Mouse (Mus musculus): Measurements from ENCODE around the gene Pdlim4. TPM values are rescaled to one million over a fixed set of nuclear protein-coding genes. Genes with fewer than 3 reads are reported as not detected.

Pdlim4 gene
- polyA plus RNA-seq, 1 experiment from 2014 or later = 45.3 TPM

- Histone ChIP-seq H3K27ac (ENCODE audit: low read depth, low read length) (no peak overlapping the region), H3K9me3 (ENCODE audit: control insufficient read depth, low read length) (no peaks in the 10 kb centered on the region), H3K4me3 (ENCODE audit: low read depth, low read length) (no peak overlapping the region), H3K36me3 (ENCODE audit: control insufficient read depth, insufficient read depth, low read length) (no peaks in the 10 kb centered on the region), H3K4me2 (ENCODE audit: low read depth, low read length, severe bottlenecking) (no peak overlapping the region), H3K9ac (ENCODE audit: low read length) (no peak overlapping the region), H3K4me1 (replicated peaks; ENCODE audit: control insufficient read depth, insufficient read depth, low read length) (peaks cover 18% of the 10 kb centered on the region), H3K27me3 (ENCODE audit: control insufficient read depth, insufficient read depth, low read length) (no peaks in the 10 kb centered on the region)
- ATAC-seq (replicated peaks; ENCODE audit: low FRiP score) (no peak), DNase-seq (ENCODE audit: low spot score) (no peak)
- WGBS = 73% methylated on average over 12 of the region's 12 CpGs
These were observed 6.6 kb downstream of the Pdlim4 start for GRCm38 (mm10) chr11:54062086-54062752.

- Histone ChIP-seq H3K9me3 (ENCODE audit: control insufficient read depth, low read length) (no peaks in the 10 kb centered on the region), H3K4me1 (replicated peaks; ENCODE audit: control insufficient read depth, insufficient read depth, low read length) (peaks cover 18% of the 10 kb centered on the region), H3K9ac (ENCODE audit: low read length) (no peak overlapping the region), H3K4me2 (ENCODE audit: low read depth, low read length, severe bottlenecking) (no peak overlapping the region), H3K27me3 (ENCODE audit: control insufficient read depth, insufficient read depth, low read length) (no peaks in the 10 kb centered on the region), H3K4me3 (ENCODE audit: low read depth, low read length) (no peak overlapping the region), H3K27ac (ENCODE audit: low read depth, low read length) (no peak overlapping the region), H3K36me3 (ENCODE audit: control insufficient read depth, insufficient read depth, low read length) (no peaks in the 10 kb centered on the region)
- DNase-seq (ENCODE audit: low spot score) (no peak), ATAC-seq (replicated peaks; ENCODE audit: low FRiP score) (no peak)
- WGBS = 53% methylated on average over 9 of the region's 9 CpGs
These were observed 8.5 kb downstream of the Pdlim4 start for GRCm38 (mm10) chr11:54060316-54060715.

- H3K9ac ChIP-seq (ENCODE audit: low read length) = no peak overlapping the region
- H3K4me1 ChIP-seq (replicated peaks; ENCODE audit: control insufficient read depth, insufficient read depth, low read length) = peaks cover 18% of the 10 kb centered on the region
- ATAC-seq (replicated peaks; ENCODE audit: low FRiP score) (no peak), DNase-seq (ENCODE audit: low spot score) (peak; percentile 40)
- no peaks in the 10 kb centered on the region for H3K36me3 ChIP-seq (ENCODE audit: control insufficient read depth, insufficient read depth, low read length)
- no peak overlapping the region for H3K27ac ChIP-seq (ENCODE audit: low read depth, low read length)
- H3K27me3 ChIP-seq (ENCODE audit: control insufficient read depth, insufficient read depth, low read length) = no peaks in the 10 kb centered on the region
- no peak overlapping the region for H3K4me2 ChIP-seq (ENCODE audit: low read depth, low read length, severe bottlenecking)
- WGBS = 42% methylated on average over 1 of the region's 1 CpGs
- no peak overlapping the region for H3K4me3 ChIP-seq (ENCODE audit: low read depth, low read length)
- no peaks in the 10 kb centered on the region for H3K9me3 ChIP-seq (ENCODE audit: control insufficient read depth, low read length)
These were observed 9.3 kb downstream of the Pdlim4 start for GRCm38 (mm10) chr11:54059526-54059925.

- ATAC-seq (replicated peaks; ENCODE audit: low FRiP score) = no peak
These were observed 10.2 kb downstream of the Pdlim4 start for GRCm38 (mm10) chr11:54058643-54059042.

GRCm38 (mm10) chr11:54058056-54058617 lies 10.7 kb downstream of the Pdlim4 start:
- peak overlapping the region; percentile 44 for H3K9ac ChIP-seq (ENCODE audit: low read length)

More at GRCm38 (mm10) chr11:54058643-54059042, 10.2 kb downstream of the Pdlim4 start:
- no peaks in the 10 kb centered on the region for H3K36me3 ChIP-seq (ENCODE audit: control insufficient read depth, insufficient read depth, low read length)
- H3K9me3 ChIP-seq (ENCODE audit: control insufficient read depth, low read length) = no peaks in the 10 kb centered on the region
- H3K4me2 ChIP-seq (ENCODE audit: low read depth, low read length, severe bottlenecking) = no peak overlapping the region; the same call in 1 of the 2 replicates
- H3K4me3 ChIP-seq (ENCODE audit: low read depth, low read length) = no peak overlapping the region
- H3K27me3 ChIP-seq (ENCODE audit: control insufficient read depth, insufficient read depth, low read length) = no peaks in the 10 kb centered on the region
- peak overlapping the region; percentile 37 for H3K27ac ChIP-seq (ENCODE audit: low read depth, low read length)
- H3K9ac ChIP-seq (ENCODE audit: low read length) = peak overlapping the region; percentile 44; the same call in 1 of the 2 replicates
- H3K4me1 ChIP-seq (replicated peaks; ENCODE audit: control insufficient read depth, insufficient read depth, low read length) = peaks cover 18% of the 10 kb centered on the region
- DNase-seq (ENCODE audit: low spot score) = peak; percentile 45
- WGBS = 6% methylated on average over 6 of the region's 6 CpGs

GRCm38 (mm10) chr11:54057428-54057827 lies 11.4 kb downstream of the Pdlim4 start:
- Histone ChIP-seq H3K36me3 (ENCODE audit: control insufficient read depth, insufficient read depth, low read length) (no peaks in the 10 kb centered on the region), H3K27me3 (ENCODE audit: control insufficient read depth, insufficient read depth, low read length) (no peaks in the 10 kb centered on the region), H3K9ac (ENCODE audit: low read length) (no peak overlapping the region), H3K4me1 (replicated peaks; ENCODE audit: control insufficient read depth, insufficient read depth, low read length) (peaks cover 18% of the 10 kb centered on the region), H3K4me3 (ENCODE audit: low read depth, low read length) (no peak overlapping the region), H3K9me3 (ENCODE audit: control insufficient read depth, low read length) (no peaks in the 10 kb centered on the region), H3K27ac (ENCODE audit: low read depth, low read length) (no peak overlapping the region), H3K4me2 (ENCODE audit: low read depth, low read length, severe bottlenecking) (no peak overlapping the region)
- DNase-seq (ENCODE audit: low spot score) = peak; percentile 64
- 0 out of 2 replicates have a peak, but pooled peaks have one; percentile 5 for ATAC-seq (replicated peaks; ENCODE audit: low FRiP score)
- 44% methylated on average over 2 of the region's 2 CpGs for WGBS

More at GRCm38 (mm10) chr11:54058056-54058617, 10.7 kb downstream of the Pdlim4 start:
- Histone ChIP-seq H3K27ac (ENCODE audit: low read depth, low read length) (peak overlapping the region; percentile 37), H3K4me1 (replicated peaks; ENCODE audit: control insufficient read depth, insufficient read depth, low read length) (peaks cover 18% of the 10 kb centered on the region), H3K4me2 (ENCODE audit: low read depth, low read length, severe bottlenecking) (no peak overlapping the region; the same call in 1 of the 2 replicates), H3K4me3 (ENCODE audit: low read depth, low read length) (no peak overlapping the region), H3K9me3 (ENCODE audit: control insufficient read depth, low read length) (no peaks in the 10 kb centered on the region), H3K36me3 (ENCODE audit: control insufficient read depth, insufficient read depth, low read length) (no peaks in the 10 kb centered on the region), H3K27me3 (ENCODE audit: control insufficient read depth, insufficient read depth, low read length) (no peaks in the 10 kb centered on the region)
- ATAC-seq (replicated peaks; ENCODE audit: low FRiP score) (peak; percentile 45; the same call in 1 of the 2 replicates), DNase-seq (ENCODE audit: low spot score) (peak; percentile 55)
- 31% methylated on average over 10 of the region's 10 CpGs for WGBS

GRCm38 (mm10) chr11:54056132-54056531 lies 12.7 kb downstream of the Pdlim4 start:
- DNase-seq (ENCODE audit: low spot score) = peak; percentile 46
- Histone ChIP-seq H3K4me2 (ENCODE audit: low read depth, low read length, severe bottlenecking) (no peak overlapping the region), H3K4me1 (replicated peaks; ENCODE audit: control insufficient read depth, insufficient read depth, low read length) (peaks cover 18% of the 10 kb centered on the region), H3K4me3 (ENCODE audit: low read depth, low read length) (no peak overlapping the region), H3K9me3 (ENCODE audit: control insufficient read depth, low read length) (no peaks in the 10 kb centered on the region), H3K9ac (ENCODE audit: low read length) (no peak overlapping the region), H3K27ac (ENCODE audit: low read depth, low read length) (no peak overlapping the region), H3K27me3 (ENCODE audit: control insufficient read depth, insufficient read depth, low read length) (no peaks in the 10 kb centered on the region), H3K36me3 (ENCODE audit: control insufficient read depth, insufficient read depth, low read length) (no peaks in the 10 kb centered on the region)
- 25% methylated on average over 8 of the region's 8 CpGs for WGBS
- ATAC-seq (replicated peaks; ENCODE audit: low FRiP score) = no peak

GRCm38 (mm10) chr11:54054257-54054656 lies 14.6 kb downstream of the Pdlim4 start:
- H3K36me3 ChIP-seq (ENCODE audit: control insufficient read depth, insufficient read depth, low read length) = no peaks in the 10 kb centered on the region

More at GRCm38 (mm10) chr11:54054257-54054656, 14.6 kb downstream of the Pdlim4 start:
- Histone ChIP-seq H3K4me2 (ENCODE audit: low read depth, low read length, severe bottlenecking) (no peak overlapping the region), H3K27me3 (ENCODE audit: control insufficient read depth, insufficient read depth, low read length) (no peaks in the 10 kb centered on the region), H3K9me3 (ENCODE audit: control insufficient read depth, low read length) (no peaks in the 10 kb centered on the region), H3K9ac (ENCODE audit: low read length) (no peak overlapping the region), H3K27ac (ENCODE audit: low read depth, low read length) (no peak overlapping the region), H3K4me3 (ENCODE audit: low read depth, low read length) (no peak overlapping the region), H3K4me1 (replicated peaks; ENCODE audit: control insufficient read depth, insufficient read depth, low read length) (peaks cover 18% of the 10 kb centered on the region)
- WGBS = 43% methylated on average over 6 of the region's 6 CpGs
- peak; percentile 43 for DNase-seq (ENCODE audit: low spot score)
- ATAC-seq (replicated peaks; ENCODE audit: low FRiP score) = no peak

Data from forebrain, embryonic 11.5 days (tissue).